Mouse (Mus musculus) midbrain, embryonic 14.5 days (tissue): ENCODE measurements around the gene Prom1. TPM values are rescaled to one million over a fixed set of nuclear protein-coding genes. Genes with fewer than 3 reads are reported as not detected.

Experiments used
- ATAC-seq: fragments of 200-750 bp; cut with Nextera tagmentation; 2 replicates; pipeline ENCODE4 v1.8.0; 2017; ENCODE audit warnings: moderate number of reproducible peaks, moderate library complexity; ENCODE audit not compliant: low FRiP score, low TSS enrichment
- DNase-seq: peaks from one replicate; pipeline ENCODE4 v3.0.0-alpha.2; 2015
- H3K27ac ChIP-seq: fragments of 300-500 bp; sonication (generic); replicated peaks from 2 replicates; pipeline ENCODE4 v1.5.1; 2014; ENCODE audit warnings: mild to moderate bottlenecking, low read depth, low read length, moderate library complexity
- H3K27me3 ChIP-seq: fragments of 300-500 bp; sonication (generic); 2 replicates; pipeline ENCODE4 v1.6.1; 2014; ENCODE audit warnings: low read length, control low read depth, mixed read lengths; ENCODE audit not compliant: control insufficient read depth, insufficient read depth
- H3K36me3 ChIP-seq: fragments of 300-500 bp; sonication (generic); 2 replicates; pipeline ENCODE4 v1.6.1; 2014; ENCODE audit warnings: low read length, control low read depth; ENCODE audit not compliant: control insufficient read depth, insufficient read depth
- H3K4me1 ChIP-seq: fragments of 300-500 bp; sonication (generic); 2 replicates; pipeline ENCODE4 v1.6.1; 2014; ENCODE audit warnings: mild to moderate bottlenecking, antibody characterized with exemption, low read length, control low read depth; ENCODE audit not compliant: control insufficient read depth, insufficient read depth
- H3K4me2 ChIP-seq: fragments of 300-500 bp; sonication (generic); 2 replicates; pipeline ENCODE4 v1.6.1; 2014; ENCODE audit warnings: mild to moderate bottlenecking, low read length, moderate library complexity
- H3K4me3 ChIP-seq: fragments of 300-500 bp; sonication (generic); replicated peaks from 2 replicates; pipeline ENCODE4 v1.5.1; 2014; ENCODE audit warnings: low read depth, low read length
- H3K9ac ChIP-seq: fragments of 300-500 bp; sonication (generic); replicated peaks from 2 replicates; pipeline ENCODE4 v1.6.1; 2014; ENCODE audit warnings: mild to moderate bottlenecking, low read length, moderate library complexity
- H3K9me3 ChIP-seq: fragments of 300-500 bp; sonication (generic); 2 replicates; pipeline ENCODE4 v1.6.1; 2016; ENCODE audit warnings: low read length, control low read depth, mixed read lengths; ENCODE audit not compliant: control insufficient read depth
- WGBS: fragments of 180-500 bp; shearing (Covaris S2); extraction: QIAGEN DNeasy Blood & Tissue Kit; methylation state at CpG from one replicate; pipeline ENCODE4 v1.1.7; 2014; 5-methylcytosine and 5-hydroxymethylcytosine counted together
- polyA plus RNA-seq: library from polyadenylated mRNA; unstranded; fragments of >200 nt; fragmentation: Nextera tagmentation; extraction: Ambion mirVana; gene quantifications from 2 replicates; pipeline ENCODE4 v1.2.1, GENCODE M21; 2014

Gene Prom1
- polyA plus RNA-seq, 1 experiment from 2014 or later = 41.8 TPM

DNA sequence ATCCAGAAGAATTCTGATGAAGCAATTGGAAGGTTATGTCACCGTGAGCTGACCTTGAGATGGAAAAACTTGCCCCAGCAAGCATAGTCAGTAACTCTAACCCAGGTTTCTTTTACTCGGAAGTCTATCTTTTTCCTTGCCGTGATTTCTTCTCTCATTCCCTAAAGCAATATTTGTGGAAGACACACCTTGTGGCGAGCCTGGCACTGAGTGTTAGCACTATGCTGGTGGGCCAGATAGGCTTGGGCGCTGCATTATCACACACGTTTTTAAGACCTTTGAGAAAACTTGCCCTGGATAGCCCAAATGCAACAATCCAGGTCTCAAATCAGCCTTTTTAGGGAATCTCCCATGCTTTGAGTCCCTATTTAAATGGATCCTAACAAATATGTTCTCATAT lies 127.7 kb downstream of the Prom1 start:
- H3K4me3 ChIP-seq = no peak overlapping the region
- no peaks in the 10 kb centered on the region for H3K36me3 ChIP-seq
- 84% methylated on average over 6 of the region's 6 CpGs for WGBS
- no peaks in the 10 kb centered on the region for H3K27me3 ChIP-seq
- ATAC-seq (no peak), DNase-seq (no peak)
- no peak overlapping the region for H3K4me2 ChIP-seq
- no peaks in the 10 kb centered on the region for H3K4me1 ChIP-seq
- H3K27ac ChIP-seq = no peak overlapping the region
- no peaks in the 10 kb centered on the region for H3K9me3 ChIP-seq
- no peak overlapping the region for H3K9ac ChIP-seq

DNA sequence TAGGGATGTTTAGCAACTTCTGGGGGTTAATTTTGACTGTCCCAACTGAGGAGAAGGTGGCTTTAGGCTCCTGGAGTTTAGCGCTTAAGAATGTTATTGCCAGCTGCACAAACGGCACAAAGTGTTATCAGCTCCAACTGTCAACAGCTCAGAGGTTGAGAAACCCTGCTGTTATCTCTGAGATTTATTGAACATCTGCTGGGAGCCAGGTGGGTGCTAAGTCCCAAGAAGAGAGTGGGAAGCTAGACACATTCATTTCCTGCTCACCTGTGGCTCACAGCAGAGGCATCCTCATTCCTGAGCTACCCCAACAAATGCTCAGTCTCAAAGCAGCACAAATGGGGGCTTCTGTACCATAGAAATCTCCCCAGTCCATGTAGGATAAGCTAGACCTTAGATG lies 130.7 kb downstream of the Prom1 start:
- Histone ChIP-seq H3K4me2 (no peak overlapping the region), H3K36me3 (no peaks in the 10 kb centered on the region), H3K27me3 (no peaks in the 10 kb centered on the region), H3K4me3 (no peak overlapping the region), H3K4me1 (no peaks in the 10 kb centered on the region), H3K9ac (no peak overlapping the region), H3K9me3 (no peaks in the 10 kb centered on the region), H3K27ac (no peak overlapping the region)
- WGBS = 89% methylated on average over 2 of the region's 2 CpGs
- ATAC-seq (no peak), DNase-seq (no peak)

DNA sequence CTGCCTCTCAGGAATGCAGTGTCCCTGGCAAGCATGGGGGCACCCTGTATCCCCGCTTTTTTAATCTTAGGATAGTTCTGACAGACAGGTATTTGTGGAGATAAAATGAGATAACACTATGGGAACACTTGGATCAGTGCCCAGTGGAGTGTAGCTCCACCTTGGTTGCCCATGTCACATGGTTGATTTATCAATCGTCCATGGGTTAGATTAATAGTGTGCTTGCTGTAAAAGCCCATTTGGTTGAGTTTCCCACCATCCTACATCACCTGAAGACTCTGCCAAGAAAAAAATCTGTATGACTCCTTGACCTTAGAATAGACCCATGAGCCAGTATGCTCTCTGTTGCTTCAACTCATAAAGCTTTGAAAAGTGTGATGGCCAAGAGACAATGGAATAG lies 131.3 kb downstream of the Prom1 start:
- H3K4me1 ChIP-seq = no peaks in the 10 kb centered on the region
- no peak overlapping the region for H3K4me3 ChIP-seq
- no peaks in the 10 kb centered on the region for H3K36me3 ChIP-seq
- no peak overlapping the region for H3K27ac ChIP-seq
- H3K9ac ChIP-seq = no peak overlapping the region
- no peak for ATAC-seq
- no peaks in the 10 kb centered on the region for H3K27me3 ChIP-seq
- WGBS = 89% methylated on average over 2 of the region's 2 CpGs
- no peak for DNase-seq
- no peaks in the 10 kb centered on the region for H3K9me3 ChIP-seq
- no peak overlapping the region for H3K4me2 ChIP-seq

DNA sequence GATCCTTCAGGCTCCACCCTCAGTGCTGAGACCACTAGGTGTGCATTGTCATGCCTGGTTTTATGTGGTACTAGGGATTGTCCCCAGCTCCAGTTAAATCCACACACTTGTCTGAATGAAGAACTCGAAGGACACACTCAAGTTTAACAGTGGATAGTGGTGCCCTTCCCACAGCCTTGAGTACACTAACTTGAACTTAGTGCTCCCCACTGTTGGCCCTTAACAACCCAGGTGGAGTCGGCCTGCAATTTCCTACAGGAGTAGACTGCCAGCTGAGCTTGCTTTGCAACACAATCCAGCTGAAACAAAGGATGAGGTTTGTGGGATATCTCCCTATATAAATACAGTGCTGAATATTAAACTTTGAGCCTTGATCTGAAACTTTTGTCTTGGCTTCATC lies 133.2 kb downstream of the Prom1 start:
- WGBS = 71% methylated on average over 2 of the region's 2 CpGs
- H3K9ac ChIP-seq = no peak overlapping the region
- no peak overlapping the region for H3K4me2 ChIP-seq
- no peaks in the 10 kb centered on the region for H3K36me3 ChIP-seq
- H3K4me1 ChIP-seq = no peaks in the 10 kb centered on the region
- H3K27ac ChIP-seq = no peak overlapping the region
- no peak overlapping the region for H3K4me3 ChIP-seq
- no peaks in the 10 kb centered on the region for H3K9me3 ChIP-seq
- no peaks in the 10 kb centered on the region for H3K27me3 ChIP-seq
- ATAC-seq (no peak), DNase-seq (no peak)

DNA sequence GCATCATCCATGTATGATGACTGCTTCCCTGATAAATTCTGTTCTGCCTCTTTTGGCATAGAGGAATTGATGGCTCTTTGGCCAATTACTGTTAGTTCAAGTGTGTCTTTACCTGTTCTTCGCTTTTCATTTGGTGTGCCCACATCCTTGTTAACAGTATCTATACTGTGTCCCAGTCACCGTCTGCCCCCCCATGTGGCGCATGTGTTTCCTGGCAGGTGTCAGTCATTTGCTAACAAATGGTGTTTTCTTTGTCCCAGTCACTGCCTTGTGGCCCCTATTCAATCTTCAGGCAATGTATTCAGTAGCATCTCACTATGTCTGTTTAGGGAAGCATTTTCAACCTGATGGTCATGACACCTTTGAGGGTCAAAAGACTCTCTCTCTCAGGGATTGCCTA lies 140.8 kb downstream of the Prom1 start:
- no peaks in the 10 kb centered on the region for H3K9me3 ChIP-seq
- no peak for DNase-seq

DNA sequence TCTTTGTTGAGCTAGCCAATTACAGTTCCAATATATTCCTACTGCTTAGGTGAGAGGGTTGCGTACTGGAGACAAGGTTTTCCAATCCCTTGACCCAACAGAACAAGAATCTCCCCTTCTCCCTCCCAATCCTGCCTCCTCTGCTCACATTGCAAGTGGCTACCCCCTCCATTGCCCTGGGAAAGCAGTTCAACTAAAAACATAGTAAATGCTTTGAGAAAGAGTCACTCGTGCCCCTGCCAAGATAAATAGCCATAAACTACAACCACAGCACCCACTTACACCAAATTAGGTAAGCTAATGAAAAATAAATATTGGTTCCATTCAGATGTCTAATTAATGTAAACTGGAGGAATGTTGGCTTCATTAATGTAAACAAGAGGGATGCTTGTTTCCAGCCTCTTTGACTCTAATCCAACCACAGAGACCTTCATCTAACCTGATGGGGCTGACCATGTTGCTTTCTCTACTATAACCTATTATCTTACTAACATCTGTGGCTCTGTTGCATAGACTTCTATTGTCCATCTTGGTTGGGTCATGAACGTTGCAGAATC lies 141.9 kb downstream of the Prom1 start:
- Histone ChIP-seq H3K36me3 (no peaks in the 10 kb centered on the region), H3K4me3 (no peak overlapping the region), H3K27ac (no peak overlapping the region), H3K9me3 (no peaks in the 10 kb centered on the region), H3K4me1 (no peaks in the 10 kb centered on the region), H3K4me2 (no peak overlapping the region), H3K9ac (no peak overlapping the region), H3K27me3 (no peaks in the 10 kb centered on the region)
- DNase-seq = no peak
- 85% methylated on average over 3 of the region's 3 CpGs for WGBS
- no peak for ATAC-seq

More for the DNA sequence above, 140.8 kb downstream of the Prom1 start:
- H3K9ac ChIP-seq = no peak overlapping the region
- WGBS = 87% methylated on average over 3 of the region's 3 CpGs
- no peak overlapping the region for H3K4me3 ChIP-seq
- no peaks in the 10 kb centered on the region for H3K4me1 ChIP-seq
- H3K27me3 ChIP-seq = no peaks in the 10 kb centered on the region
- ATAC-seq = no peak
- H3K36me3 ChIP-seq = no peaks in the 10 kb centered on the region
- no peak overlapping the region for H3K4me2 ChIP-seq
- no peak overlapping the region for H3K27ac ChIP-seq

DNA sequence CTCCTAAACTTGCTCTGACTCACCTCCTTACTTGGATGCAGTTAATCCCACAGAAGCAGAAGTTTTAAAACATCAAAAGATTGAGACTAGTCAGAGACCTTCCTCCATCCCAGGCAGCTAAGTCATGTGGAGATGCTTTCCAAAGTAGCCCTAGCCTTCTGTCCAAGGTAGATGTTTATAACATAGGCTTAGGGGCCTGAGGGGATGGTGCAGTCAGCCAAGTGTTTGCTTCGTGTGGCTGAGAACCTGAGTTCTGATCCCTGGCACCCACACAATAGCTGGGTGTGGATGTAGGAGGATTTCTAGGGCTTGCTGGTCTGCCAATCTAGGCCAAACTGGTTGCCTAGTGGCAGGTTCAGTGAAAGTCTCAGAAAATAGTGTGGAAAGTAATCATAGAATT lies 148.6 kb downstream of the Prom1 start:
- Histone ChIP-seq H3K9me3 (no peaks in the 10 kb centered on the region), H3K9ac (no peak overlapping the region), H3K4me2 (no peak overlapping the region), H3K4me1 (peaks cover 2% of the 10 kb centered on the region; the same call in 1 of the 2 replicates), H3K36me3 (no peaks in the 10 kb centered on the region), H3K27ac (no peak overlapping the region), H3K27me3 (no peaks in the 10 kb centered on the region), H3K4me3 (no peak overlapping the region)
- WGBS = 65% methylated on average over 1 of the region's 1 CpGs
- ATAC-seq (no peak), DNase-seq (no peak)

DNA sequence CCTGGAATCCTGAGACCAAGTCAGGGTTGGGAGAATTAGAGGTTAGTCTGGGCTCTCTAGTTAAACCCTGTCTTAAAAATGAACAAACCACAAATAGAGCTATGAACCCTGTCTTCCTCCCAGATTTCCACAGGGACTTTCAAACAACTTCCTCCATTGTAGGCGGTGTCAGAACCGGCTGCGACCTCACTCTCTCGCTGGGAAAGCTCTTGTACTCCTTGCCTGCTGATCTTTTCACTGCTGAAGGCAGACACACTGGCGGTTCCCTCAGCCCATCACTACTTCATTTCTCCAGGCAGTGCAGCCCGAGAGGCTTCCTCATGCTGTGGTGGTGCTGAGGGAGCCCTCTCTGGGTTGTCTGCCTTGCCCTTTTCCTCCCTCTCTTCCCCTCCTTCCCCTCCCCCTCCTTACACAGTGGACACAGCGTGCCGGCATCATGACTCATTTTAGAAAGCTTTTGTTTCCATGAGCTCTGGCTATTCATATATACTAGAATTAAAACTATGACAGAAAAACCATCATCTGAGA lies 153.0 kb downstream of the Prom1 start:
- DNase-seq = peak; percentile 30
- H3K4me2 ChIP-seq = peak overlapping the region; percentile 67
- no peak overlapping the region for H3K4me3 ChIP-seq
- WGBS = 2% methylated on average over 8 of the region's 8 CpGs
- no peaks in the 10 kb centered on the region for H3K27me3 ChIP-seq
- peaks cover 10% of the 10 kb centered on the region; the same call in 1 of the 2 replicates for H3K4me1 ChIP-seq
- peak overlapping the region; percentile 9; the same call in 1 of the 2 replicates for H3K9ac ChIP-seq
- H3K9me3 ChIP-seq = no peaks in the 10 kb centered on the region
- H3K36me3 ChIP-seq = no peaks in the 10 kb centered on the region
- ATAC-seq = no peak
- no peak overlapping the region for H3K27ac ChIP-seq

DNA sequence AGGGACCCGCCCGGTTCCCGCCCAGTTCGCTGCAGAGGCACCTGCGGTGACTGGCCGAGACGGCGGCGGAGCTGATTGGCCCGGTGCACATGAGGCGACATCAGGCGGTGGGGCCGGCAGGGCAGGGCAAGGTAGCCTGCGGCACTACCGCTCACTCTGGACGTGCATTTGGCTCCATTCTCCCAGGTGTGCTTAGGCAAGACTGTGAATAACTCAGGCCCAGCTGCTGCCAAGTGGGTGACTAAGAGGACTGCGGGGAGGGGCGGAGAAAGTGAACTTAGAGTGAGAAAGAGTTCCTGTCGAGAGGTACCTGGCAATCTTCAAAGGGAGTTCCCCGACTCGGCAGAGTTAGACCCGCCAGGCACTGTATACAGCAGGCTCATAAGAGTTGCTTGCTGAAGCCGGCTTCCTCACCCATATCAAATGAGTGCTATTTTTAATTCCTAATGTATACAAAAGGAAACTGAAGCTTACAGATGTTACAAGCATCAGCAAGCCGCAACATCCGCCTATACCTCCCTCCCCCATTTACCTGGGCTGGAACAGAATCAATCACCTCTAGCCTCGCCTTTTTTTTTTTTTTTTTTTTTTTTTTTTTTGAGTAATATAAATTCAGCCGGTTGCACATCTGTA lies 153.6 kb downstream of the Prom1 start:
- no peaks in the 10 kb centered on the region for H3K36me3 ChIP-seq
- H3K4me1 ChIP-seq = peaks cover 10% of the 10 kb centered on the region; the same call in 1 of the 2 replicates
- peak overlapping the region; percentile 67 for H3K4me2 ChIP-seq
- H3K27ac ChIP-seq = no peak overlapping the region
- H3K9ac ChIP-seq = 0 out of 2 replicates have a peak overlapping the region, but pooled peaks have one; percentile 9
- ATAC-seq = peak; percentile 75
- H3K4me3 ChIP-seq = peak overlapping the region; percentile 36
- H3K27me3 ChIP-seq = no peaks in the 10 kb centered on the region
- H3K9me3 ChIP-seq = no peaks in the 10 kb centered on the region
- WGBS = 3% methylated on average over 27 of the region's 27 CpGs
- DNase-seq = peak; percentile 55
